Comparison of ENCODE assay signal across 13 mouse cellular contexts in genomic region chr3:107869097-107869496, GRCm38 (mm10). TPM values are rescaled to one million over a fixed set of nuclear protein-coding genes. Genes with fewer than 3 reads are reported as not detected.
DNase-seq lines count a peak whose midpoint lies in the region; ATAC-seq lines count a peak whose summit lies in the region.
"Had no signal": no experiment of that assay in that cellular context is flagged by ENCODE, and none has a peak within 500 bp of the region (broad histone marks: within the 10 kb centered on the region; RNA-seq: fewer than 3 reads in every experiment).

No protein-coding gene starts in this region.

- H3K4me3 ChIP-seq in limb, embryonic 11.5 days (ENCODE audit: low read depth, low read length): no peak overlapping the region
- H3K4me3 ChIP-seq: neural tube, embryonic 12.5 days had no signal

- H3K27me3 ChIP-seq in limb, embryonic 11.5 days (ENCODE audit: control insufficient read depth, insufficient read depth, low read length): no peaks in the 10 kb centered on the region
- H3K27me3 ChIP-seq: neural tube, embryonic 12.5 days had no signal

- no peak overlapping the region for H3K27ac ChIP-seq in limb, embryonic 11.5 days (replicated peaks; ENCODE audit: low read depth, low read length)
- H3K27ac ChIP-seq: neural tube, embryonic 12.5 days had no signal

- WGBS in limb, embryonic 11.5 days: 39% methylated on average over 7 of the region's 7 CpGs

- H3K9ac ChIP-seq in limb, embryonic 11.5 days (ENCODE audit: low read length): peak overlapping the region; percentile 30; the same call in 1 of the 2 replicates
- H3K9ac ChIP-seq: lung, embryonic 14.5 days; neural tube, embryonic 12.5 days had no signal

- no peak for DNase-seq in frontal cortex, postnatal 14 days (ENCODE audit: low spot score in 2 of 2)
- DNase-seq in right cerebral cortex, postnatal 25 days: peak; percentile 28
- DNase-seq in right cerebral cortex, adult 2 months (ENCODE audit: low spot score in 2 of 2): no peak
- no peak for DNase-seq in limb, embryonic 11.5 days (ENCODE audit: low spot score)
- no peak for DNase-seq in adrenal gland, postnatal 14 days
- DNase-seq in adipocyte (ENCODE audit: low spot score): no peak
- no peak for DNase-seq in thymus, adult 18-20 months
- DNase-seq: gastrocnemius, postnatal 14 days; lung, embryonic 14.5 days had no signal

- ATAC-seq in frontal cortex, adult (ENCODE audit: low TSS enrichment): peak; percentile 60
- ATAC-seq in limb, embryonic 11.5 days (ENCODE audit: insufficient number of reproducible peaks, low FRiP score, low TSS enrichment, low read depth): no peak

- H3K4me2 ChIP-seq in limb, embryonic 11.5 days (ENCODE audit: low read depth, severe bottlenecking): no peak overlapping the region
- H3K4me2 ChIP-seq: lung, embryonic 14.5 days; neural tube, embryonic 12.5 days had no signal

- H3K9me3 ChIP-seq in limb, embryonic 11.5 days (ENCODE audit: control insufficient read depth, low read length): no peaks in the 10 kb centered on the region
- H3K9me3 ChIP-seq: neural tube, embryonic 12.5 days had no signal

- H3K4me1 ChIP-seq in limb, embryonic 11.5 days (ENCODE audit: control insufficient read depth, insufficient read depth, low read length): peaks cover 3% of the 10 kb centered on the region; the same call in 1 of the 2 replicates

- no peaks in the 10 kb centered on the region for H3K36me3 ChIP-seq in limb, embryonic 11.5 days (ENCODE audit: control insufficient read depth, insufficient read depth, low read length)
- H3K36me3 ChIP-seq: neural tube, embryonic 12.5 days had no signal

RNA-seq across cellular contexts. Expression of gene Eps8l3, which starts 7.9 kb away (rescaled TPM):
- polyA plus RNA-seq in limb, embryonic 11.5 days (2014; fragmentation: Nextera tagmentation; extraction: Ambion mirVana): not detected in 2 replicates
- not detected in 2 replicates for total RNA-seq in adrenal gland, postnatal 14 days (2021)
- total RNA-seq: gastrocnemius, postnatal 14 days; heart, postnatal 25 days; layer of hippocampus, adult 18-20 months had no signal
- polyA plus RNA-seq: lung, embryonic 14.5 days; neural tube, embryonic 12.5 days had no signal

RNA-seq across cellular contexts. Expression of gene Gstm5, which starts 26.5 kb away (rescaled TPM):
- 211 and 220 TPM in 2 replicates for polyA plus RNA-seq in limb, embryonic 11.5 days (2014; fragmentation: Nextera tagmentation; extraction: Ambion mirVana)
- total RNA-seq in adrenal gland, postnatal 14 days (2021): 28.2 and 30.2 TPM in 2 replicates
